Mouse (Mus musculus) kidney, embryonic 15.5 days (tissue): Measurements from ENCODE around the gene Scube2. TPM values are rescaled to one million over a fixed set of nuclear protein-coding genes. Genes with fewer than 3 reads are reported as not detected.

Experiments
- ATAC-seq: fragments of 200-750 bp; cut with Nextera tagmentation; replicated peaks from 2 replicates; pipeline ENCODE4 v1.8.0; 2017; ENCODE audit warnings: moderate TSS enrichment; ENCODE audit not compliant: low FRiP score
- H3K27ac ChIP-seq: fragments of 300-500 bp; sonication (generic); 2 replicates; pipeline ENCODE4 v1.5.1; 2015; ENCODE audit warnings: mild to moderate bottlenecking, inconsistent platforms
- H3K27me3 ChIP-seq: fragments of 300-500 bp; sonication (generic); 2 replicates; pipeline ENCODE4 v1.6.1; 2015; ENCODE audit warnings: inconsistent platforms
- H3K36me3 ChIP-seq: fragments of 300-500 bp; sonication (generic); 2 replicates; pipeline ENCODE4 v1.6.1; 2015; ENCODE audit warnings: inconsistent platforms
- H3K4me1 ChIP-seq: fragments of 300-500 bp; sonication (generic); 2 replicates; pipeline ENCODE4 v1.6.1; 2015; ENCODE audit warnings: inconsistent platforms
- H3K4me2 ChIP-seq: fragments of 300-500 bp; sonication (generic); 2 replicates; pipeline ENCODE4 v1.6.1; 2015; ENCODE audit warnings: moderate library complexity, mild to moderate bottlenecking, inconsistent platforms
- H3K4me3 ChIP-seq: fragments of 300-500 bp; sonication (generic); replicated peaks from 2 replicates; pipeline ENCODE4 v1.5.1; 2015; ENCODE audit warnings: mild to moderate bottlenecking, inconsistent platforms
- H3K9ac ChIP-seq: fragments of 300-500 bp; sonication (generic); 2 replicates; pipeline ENCODE4 v1.6.1; 2015; ENCODE audit warnings: mild to moderate bottlenecking, inconsistent platforms
- H3K9me3 ChIP-seq: fragments of 300-500 bp; sonication (generic); replicated peaks from 2 replicates; pipeline ENCODE4 v1.6.1; 2016; ENCODE audit warnings: inconsistent platforms
- WGBS: fragments of 180-500 bp; shearing (Covaris S2); methylation state at CpG from one replicate; pipeline ENCODE4 v1.1.7; 2015; ENCODE audit warnings: mixed read lengths; 5-methylcytosine and 5-hydroxymethylcytosine counted together
- polyA plus RNA-seq: library from polyadenylated mRNA; unstranded; fragments of >200 nt; fragmentation: Nextera tagmentation; extraction: Ambion mirVana; gene quantifications from 2 replicates; pipeline ENCODE4 v1.2.1, GENCODE M21; 2015

Scube2 gene
- polyA plus RNA-seq, 1 experiment from 2014 or later = 1.0 TPM

DNA sequence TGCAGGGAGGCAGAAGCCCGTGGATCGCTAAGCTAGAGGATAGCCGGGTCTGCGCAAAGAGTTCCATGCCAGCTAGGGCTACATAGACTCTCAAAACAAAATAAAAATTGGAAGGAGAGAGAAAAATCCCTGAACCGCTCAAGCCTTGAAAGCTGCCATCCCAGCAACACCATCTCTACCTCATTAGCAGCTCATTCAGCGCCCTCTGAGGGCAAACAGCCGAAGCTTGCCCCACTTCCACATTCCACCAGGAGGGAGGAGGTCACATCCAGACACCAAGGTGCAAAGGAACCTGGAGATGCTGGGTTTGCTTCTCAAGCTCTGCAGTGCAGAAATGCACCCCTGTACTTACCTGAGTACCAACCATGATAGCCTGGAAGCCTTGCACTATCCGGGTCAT, 10.6 kb upstream of the Scube2 start:
- WGBS = 69% methylated on average over 8 of the region's 8 CpGs
- ATAC-seq = no peak
- Histone ChIP-seq H3K27me3 (no peaks in the 10 kb centered on the region), H3K9ac (no peak overlapping the region), H3K4me3 (no peak overlapping the region), H3K9me3 (no peaks in the 10 kb centered on the region), H3K36me3 (no peaks in the 10 kb centered on the region), H3K4me2 (no peak overlapping the region), H3K27ac (no peak overlapping the region), H3K4me1 (0 out of 2 replicates have a peak, but pooled peaks cover 5% of the 10 kb centered on the region)

DNA sequence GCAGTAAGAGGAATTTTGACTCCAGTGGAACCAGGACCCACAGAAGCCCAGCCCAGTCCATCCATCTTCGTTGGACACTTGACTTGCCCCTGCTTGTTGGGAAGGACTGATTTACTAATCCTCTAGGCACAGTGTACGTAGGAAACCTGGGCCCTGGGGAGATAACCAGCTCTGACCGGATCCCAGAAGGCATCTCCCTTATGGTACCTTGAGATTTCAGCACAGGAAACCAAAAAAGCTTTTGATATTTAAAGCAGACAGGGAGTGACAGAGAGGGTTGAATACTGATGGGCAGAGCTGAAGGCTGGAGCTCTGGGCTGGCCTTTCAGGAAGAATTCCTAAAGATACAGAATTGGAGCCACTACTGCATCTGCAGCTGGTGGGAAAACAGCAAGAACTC, 10.1 kb upstream of the Scube2 start:
- H3K27me3 ChIP-seq = no peaks in the 10 kb centered on the region
- no peak overlapping the region for H3K4me2 ChIP-seq
- ATAC-seq = no peak
- no peak overlapping the region for H3K9ac ChIP-seq
- no peaks in the 10 kb centered on the region for H3K36me3 ChIP-seq
- H3K9me3 ChIP-seq = no peaks in the 10 kb centered on the region
- H3K4me3 ChIP-seq = no peak overlapping the region
- H3K27ac ChIP-seq = no peak overlapping the region
- WGBS = 64% methylated on average over 3 of the region's 3 CpGs
- H3K4me1 ChIP-seq = 0 out of 2 replicates have a peak, but pooled peaks cover 5% of the 10 kb centered on the region

DNA sequence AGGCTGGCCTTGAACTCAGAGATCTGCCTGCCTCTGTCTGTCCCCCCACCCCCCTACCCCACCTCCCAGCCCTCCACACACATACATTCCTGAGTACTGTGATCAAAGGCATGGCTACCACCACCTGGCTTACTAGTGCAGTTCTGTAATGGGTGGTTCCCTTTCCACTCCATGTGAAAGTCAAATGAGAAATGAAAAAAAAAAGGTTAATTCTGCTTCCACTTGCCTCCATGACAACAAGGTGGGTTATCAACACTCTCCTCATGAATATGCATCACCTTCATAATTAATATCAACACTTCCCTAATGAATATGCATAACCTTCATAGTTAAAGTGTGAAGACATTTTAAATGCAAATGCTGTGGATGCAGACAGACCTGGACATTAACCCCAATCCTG, 9.6 kb upstream of the Scube2 start:
- Histone ChIP-seq H3K9ac (no peak overlapping the region), H3K27ac (no peak overlapping the region), H3K27me3 (no peaks in the 10 kb centered on the region), H3K9me3 (no peaks in the 10 kb centered on the region), H3K4me3 (no peak overlapping the region), H3K4me1 (0 out of 2 replicates have a peak, but pooled peaks cover 5% of the 10 kb centered on the region), H3K4me2 (no peak overlapping the region), H3K36me3 (no peaks in the 10 kb centered on the region)
- no peak for ATAC-seq

DNA sequence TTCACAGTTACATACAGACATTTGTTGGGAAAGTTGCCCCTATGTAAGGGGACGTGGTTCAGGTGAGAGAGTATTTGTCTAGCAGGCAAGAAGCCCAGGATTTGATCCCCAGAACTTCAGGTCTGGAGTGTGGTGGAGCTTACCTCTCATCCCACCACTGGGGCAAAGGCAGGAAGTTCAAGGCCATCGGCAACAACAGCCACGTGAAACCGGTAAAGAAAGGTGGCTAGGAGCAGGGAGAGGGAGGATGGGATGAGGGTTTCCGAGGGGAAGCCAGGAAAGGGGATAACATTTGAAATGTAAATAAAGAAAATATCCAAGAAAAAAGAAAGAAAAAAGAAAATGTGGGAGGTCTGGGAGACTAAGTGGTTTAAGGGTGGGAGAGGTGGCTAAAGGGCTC, 7.7 kb upstream of the Scube2 start:
- no peak overlapping the region for H3K27ac ChIP-seq
- no peaks in the 10 kb centered on the region for H3K4me1 ChIP-seq
- no peak overlapping the region for H3K9ac ChIP-seq
- no peak overlapping the region for H3K4me3 ChIP-seq
- no peak overlapping the region for H3K4me2 ChIP-seq
- ATAC-seq = no peak
- no peaks in the 10 kb centered on the region for H3K9me3 ChIP-seq
- WGBS = 47% methylated on average over 5 of the region's 5 CpGs
- no peaks in the 10 kb centered on the region for H3K36me3 ChIP-seq
- H3K27me3 ChIP-seq = peaks cover 2% of the 10 kb centered on the region; the same call in 1 of the 2 replicates

DNA sequence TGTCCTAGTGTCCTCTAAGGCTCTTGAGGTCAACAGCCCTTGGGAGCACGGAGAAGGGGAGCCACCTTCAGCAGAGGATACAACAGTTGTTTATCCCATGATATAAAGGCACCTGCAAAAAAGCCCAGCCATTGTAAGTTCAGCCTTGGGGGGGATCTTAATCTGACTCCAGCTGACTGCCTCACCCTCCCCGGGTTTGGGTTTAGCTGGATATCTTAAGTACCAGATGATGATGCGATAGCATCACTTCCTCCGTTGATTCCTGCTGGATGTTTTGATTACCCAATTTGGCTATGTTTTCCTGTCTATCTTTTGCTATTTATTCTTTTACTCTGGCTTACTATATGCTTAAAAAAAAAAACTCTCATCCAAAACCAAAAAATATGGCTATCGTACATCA, 5.8 kb upstream of the Scube2 start:
- Histone ChIP-seq H3K4me1 (peaks cover 7% of the 10 kb centered on the region), H3K4me2 (no peak overlapping the region), H3K9ac (no peak overlapping the region), H3K36me3 (no peaks in the 10 kb centered on the region), H3K4me3 (no peak overlapping the region), H3K27me3 (peaks cover 11% of the 10 kb centered on the region; the same call in 1 of the 2 replicates), H3K27ac (no peak overlapping the region), H3K9me3 (no peaks in the 10 kb centered on the region)
- WGBS = 84% methylated on average over 5 of the region's 5 CpGs
- no peak for ATAC-seq

DNA sequence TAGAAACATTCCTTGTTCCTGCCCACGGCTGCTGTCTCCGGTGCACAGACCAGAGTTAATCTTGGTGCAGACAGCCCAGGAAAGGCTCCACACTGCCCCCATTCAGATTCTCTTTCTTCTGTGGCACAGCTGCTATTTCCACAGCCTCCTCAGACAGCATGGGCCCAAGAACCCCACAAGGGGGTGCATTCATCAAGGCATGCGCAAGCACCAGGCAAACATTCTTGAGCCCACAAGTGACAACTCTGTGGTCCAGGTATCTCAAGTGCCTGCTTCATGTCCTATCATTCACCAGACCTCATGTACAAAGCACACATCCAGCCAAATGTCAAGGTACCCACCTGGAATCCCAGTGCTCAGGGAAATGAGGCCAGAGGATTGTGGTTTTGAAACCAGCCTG, 3.0 kb upstream of the Scube2 start:
- WGBS = 43% methylated on average over 3 of the region's 3 CpGs

DNA sequence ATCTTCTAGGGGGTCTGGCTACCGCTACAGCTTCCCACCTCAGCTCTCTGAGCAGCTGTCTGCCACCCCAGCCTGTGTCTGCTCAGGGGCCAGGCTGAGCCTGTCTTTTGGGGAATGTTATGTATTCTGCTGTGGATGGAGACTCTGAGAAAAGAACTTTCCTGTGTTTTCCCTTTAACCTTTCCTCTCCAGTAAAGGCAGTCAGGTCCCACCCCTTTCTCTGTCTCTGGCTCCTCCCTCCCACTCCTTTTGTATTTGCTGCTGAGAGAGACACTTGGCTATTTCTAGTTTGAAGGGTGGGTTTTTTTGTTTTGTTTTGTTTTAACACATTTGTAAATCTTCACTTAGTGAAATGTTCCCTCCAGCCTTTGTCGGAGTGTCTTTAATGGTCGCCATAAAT, 1.2 kb upstream of the Scube2 start:
- Histone ChIP-seq H3K9me3 (no peaks in the 10 kb centered on the region), H3K27me3 (peaks cover 45% of the 10 kb centered on the region), H3K9ac (no peak overlapping the region), H3K27ac (no peak overlapping the region), H3K4me1 (peaks cover 17% of the 10 kb centered on the region), H3K36me3 (no peaks in the 10 kb centered on the region), H3K4me2 (no peak overlapping the region), H3K4me3 (no peak overlapping the region)
- ATAC-seq = no peak
- WGBS = 35% methylated on average over 3 of the region's 3 CpGs

More for the DNA sequence above, 3.0 kb upstream of the Scube2 start:
- no peak for ATAC-seq
- H3K4me1 ChIP-seq = peaks cover 17% of the 10 kb centered on the region
- no peak overlapping the region for H3K9ac ChIP-seq
- no peak overlapping the region for H3K4me3 ChIP-seq
- H3K4me2 ChIP-seq = no peak overlapping the region
- no peaks in the 10 kb centered on the region for H3K9me3 ChIP-seq
- no peaks in the 10 kb centered on the region for H3K36me3 ChIP-seq
- peaks cover 34% of the 10 kb centered on the region for H3K27me3 ChIP-seq
- no peak overlapping the region for H3K27ac ChIP-seq

DNA sequence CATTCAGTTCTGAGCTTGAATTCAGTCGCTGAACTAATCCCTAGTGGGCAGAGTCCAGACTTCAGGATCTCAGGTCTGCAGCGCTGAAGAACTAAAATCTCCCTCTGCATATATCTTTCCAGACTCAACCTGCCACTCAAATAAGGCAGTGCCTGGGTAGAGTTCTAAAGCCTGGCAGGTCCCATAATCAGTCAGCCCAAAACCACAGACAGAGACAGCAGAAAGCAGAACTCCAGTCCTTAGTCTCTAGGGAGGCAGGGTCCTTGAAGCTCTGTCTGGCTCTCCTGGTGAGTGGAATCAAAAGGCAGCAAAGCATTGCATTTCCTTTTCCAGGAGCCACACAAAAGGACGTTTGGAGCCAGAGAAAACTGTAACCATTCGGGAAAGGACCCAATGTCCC, 1.9 kb downstream of the Scube2 start:
- Histone ChIP-seq H3K4me3 (no peak overlapping the region), H3K4me2 (no peak overlapping the region), H3K27ac (no peak overlapping the region), H3K9ac (no peak overlapping the region), H3K4me1 (peaks cover 21% of the 10 kb centered on the region), H3K27me3 (peaks cover 45% of the 10 kb centered on the region), H3K9me3 (no peaks in the 10 kb centered on the region), H3K36me3 (no peaks in the 10 kb centered on the region)
- WGBS = 30% methylated on average over 4 of the region's 4 CpGs
- ATAC-seq = no peak

DNA sequence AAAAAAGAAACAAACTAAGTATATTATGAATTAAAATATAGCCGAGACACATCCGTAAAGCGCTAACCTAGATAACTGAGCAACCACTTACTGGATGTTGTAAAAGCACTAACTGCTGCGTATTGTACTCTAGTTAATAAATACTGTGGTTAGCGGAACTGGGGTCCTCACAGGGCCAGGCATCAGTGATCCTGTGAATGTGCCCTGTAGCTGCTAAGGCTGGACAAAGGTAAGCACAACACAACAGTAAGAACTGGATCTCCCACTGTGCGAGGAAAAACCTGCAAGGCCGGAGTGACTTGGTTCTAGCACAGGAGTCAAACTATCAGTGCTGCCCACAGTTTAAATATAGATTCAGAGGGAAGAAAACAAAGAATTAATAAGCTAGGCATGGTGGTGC, 5.3 kb downstream of the Scube2 start:
- H3K4me1 ChIP-seq = peaks cover 7% of the 10 kb centered on the region
- no peak overlapping the region for H3K4me2 ChIP-seq
- H3K4me3 ChIP-seq = no peak overlapping the region
- ATAC-seq = peak; percentile 66
- no peaks in the 10 kb centered on the region for H3K9me3 ChIP-seq
- H3K27me3 ChIP-seq = peaks cover 28% of the 10 kb centered on the region
- 80% methylated on average over 7 of the region's 7 CpGs for WGBS
- H3K36me3 ChIP-seq = no peaks in the 10 kb centered on the region
- no peak overlapping the region for H3K9ac ChIP-seq
- H3K27ac ChIP-seq = 0 out of 2 replicates have a peak overlapping the region, but pooled peaks have one; percentile 51

DNA sequence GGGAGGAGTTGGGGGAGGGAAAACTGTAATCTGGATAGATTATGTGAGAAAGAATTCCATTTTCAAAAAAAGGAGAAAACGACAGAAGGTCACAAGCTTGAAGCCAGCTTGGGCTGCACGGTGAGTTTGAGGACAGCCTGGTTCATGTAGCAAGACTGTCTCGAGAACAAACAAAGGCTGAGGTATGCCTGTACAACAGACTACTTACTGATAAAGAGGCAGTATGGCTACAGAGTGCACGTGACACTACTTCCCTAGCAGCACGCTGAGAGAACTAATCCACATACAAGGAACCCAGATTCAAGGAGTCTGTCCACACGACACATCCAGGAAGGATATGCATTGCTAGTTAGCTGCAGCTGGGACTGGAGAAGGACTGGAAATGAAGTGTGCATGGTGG, 6.1 kb downstream of the Scube2 start:
- Histone ChIP-seq H3K27ac (no peak overlapping the region), H3K27me3 (peaks cover 20% of the 10 kb centered on the region), H3K4me3 (no peak overlapping the region), H3K4me1 (peaks cover 4% of the 10 kb centered on the region; the same call in 1 of the 2 replicates), H3K4me2 (no peak overlapping the region), H3K36me3 (no peaks in the 10 kb centered on the region), H3K9me3 (no peaks in the 10 kb centered on the region), H3K9ac (no peak overlapping the region)
- ATAC-seq = no peak
- 63% methylated on average over 6 of the region's 6 CpGs for WGBS

DNA sequence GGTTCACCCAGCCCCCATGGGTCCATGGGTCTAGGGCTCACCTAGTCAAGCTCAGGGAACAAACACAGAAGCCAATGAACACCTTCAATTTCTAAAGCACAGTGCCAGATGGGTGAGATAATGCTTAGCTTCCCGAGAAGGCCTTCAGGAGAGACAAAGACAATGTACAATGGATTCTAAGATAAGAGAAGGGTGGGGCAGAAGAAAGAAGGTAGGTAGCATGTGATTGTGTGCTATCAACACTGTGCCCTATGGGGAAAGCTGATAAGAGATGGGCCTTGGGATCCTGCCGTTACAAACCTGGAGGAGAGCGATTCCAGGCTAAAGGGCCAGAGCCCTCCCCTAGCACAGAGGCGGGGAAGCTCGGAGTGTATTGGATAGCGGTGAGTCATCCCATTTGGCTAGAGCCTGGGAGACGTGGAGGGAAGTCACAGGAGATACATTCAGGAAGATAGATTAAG, 12.7 kb downstream of the Scube2 start:
- no peak for ATAC-seq
- Histone ChIP-seq H3K36me3 (no peaks in the 10 kb centered on the region), H3K4me3 (no peak overlapping the region), H3K27me3 (no peaks in the 10 kb centered on the region), H3K4me1 (no peaks in the 10 kb centered on the region), H3K9me3 (no peaks in the 10 kb centered on the region), H3K9ac (no peak overlapping the region), H3K27ac (no peak overlapping the region), H3K4me2 (no peak overlapping the region)
- 24% methylated on average over 7 of the region's 7 CpGs for WGBS

DNA sequence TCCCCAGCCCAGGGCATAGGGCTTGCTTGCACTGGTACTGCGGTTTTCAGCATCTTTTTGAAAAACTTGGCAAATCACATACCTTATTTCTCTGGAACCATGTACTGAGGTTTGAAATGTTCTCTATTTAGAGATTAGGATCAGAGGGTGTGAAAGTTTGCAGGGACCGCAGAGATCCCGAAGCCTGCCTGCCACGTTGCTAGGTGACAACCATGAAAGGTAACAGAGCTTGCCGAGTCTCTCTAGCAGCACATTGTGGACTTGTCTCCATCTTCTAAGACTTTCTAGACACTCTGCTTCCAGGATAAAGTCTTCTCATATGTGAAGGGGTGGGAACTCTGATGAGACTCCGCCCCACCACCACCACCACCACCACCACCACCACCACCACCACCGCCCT, 13.5 kb downstream of the Scube2 start:
- no peak overlapping the region for H3K9ac ChIP-seq
- H3K4me2 ChIP-seq = no peak overlapping the region
- H3K27ac ChIP-seq = no peak overlapping the region
- no peaks in the 10 kb centered on the region for H3K27me3 ChIP-seq
- H3K4me1 ChIP-seq = no peaks in the 10 kb centered on the region
- no peak overlapping the region for H3K4me3 ChIP-seq
- no peaks in the 10 kb centered on the region for H3K9me3 ChIP-seq
- ATAC-seq = no peak
- no peaks in the 10 kb centered on the region for H3K36me3 ChIP-seq
- WGBS = 82% methylated on average over 7 of the region's 7 CpGs

DNA sequence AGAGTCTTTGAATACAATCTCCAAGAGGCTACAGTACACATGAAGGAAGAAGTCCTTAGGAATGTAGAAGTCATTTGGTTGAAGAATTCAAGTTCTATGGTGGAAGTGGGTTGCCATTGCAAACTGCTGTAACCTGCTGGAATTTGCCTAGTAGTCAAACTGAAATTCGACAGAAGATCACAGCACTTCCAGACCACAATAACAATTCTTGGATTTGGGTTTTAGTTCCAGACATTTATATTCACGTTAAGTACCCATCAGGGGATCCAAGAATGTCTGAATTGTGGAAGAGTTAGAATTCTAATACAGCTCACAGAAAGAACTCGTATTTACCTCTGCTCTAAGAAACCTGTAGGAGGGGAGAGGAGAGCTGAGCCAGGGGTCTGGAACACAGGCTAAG, 14.9 kb downstream of the Scube2 start:
- no peak overlapping the region for H3K4me3 ChIP-seq
- no peak for ATAC-seq
- WGBS = 72% methylated on average over 3 of the region's 3 CpGs
- no peak overlapping the region for H3K4me2 ChIP-seq
- H3K9ac ChIP-seq = no peak overlapping the region
- H3K36me3 ChIP-seq = no peaks in the 10 kb centered on the region
- no peaks in the 10 kb centered on the region for H3K27me3 ChIP-seq
- H3K27ac ChIP-seq = no peak overlapping the region
- no peaks in the 10 kb centered on the region for H3K4me1 ChIP-seq
- H3K9me3 ChIP-seq = no peaks in the 10 kb centered on the region
